Mouse (Mus musculus) liver, embryonic 14.5 days (tissue): ENCODE measurements around the gene Lrriq4.

Experiments used
- CTCF ChIP-seq: IDR thresholded peaks from 2 replicates; pipeline ENCODE4 v1.5.1; 2016; ENCODE audit warnings: antibody characterized with exemption, low read depth, control low read depth
- EP300 ChIP-seq: IDR thresholded peaks from 2 replicates; pipeline ENCODE4 v1.6.1; 2016; ENCODE audit warnings: antibody characterized with exemption, low read depth

DNA sequence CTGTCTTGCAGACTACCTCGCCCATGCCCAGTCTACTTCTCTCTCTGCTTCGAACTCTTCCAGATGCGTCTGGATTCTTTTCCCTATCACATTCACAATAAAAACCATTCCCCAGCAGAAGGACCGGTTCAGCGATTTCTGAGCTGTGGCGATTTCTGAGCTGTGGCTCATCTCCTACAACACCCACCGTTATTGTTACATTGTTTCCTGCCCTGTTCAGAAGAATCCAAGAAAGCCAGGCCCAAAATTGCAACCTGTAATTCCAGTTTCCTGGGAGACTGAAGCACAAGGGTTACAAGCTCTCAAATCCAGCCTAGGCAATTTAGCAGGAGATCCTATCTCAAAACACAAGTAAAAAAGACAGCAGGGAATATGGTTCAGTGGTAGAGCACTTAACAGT lies 47.0 kb upstream of the Lrriq4 start:
- no peak for TF ChIP-seq CTCF
- no peak for TF ChIP-seq EP300
